Mouse (Mus musculus) midbrain, embryonic 11.5 days (tissue): ENCODE measurements around the gene Npas3. TPM values are rescaled to one million over a fixed set of nuclear protein-coding genes. Genes with fewer than 3 reads are reported as not detected.
A peak's percentile ranks its signal among the peaks of the same experiment; 100 is the strongest.

ENCODE experiments used
- ATAC-seq: fragments of 200-750 bp; cut with Nextera tagmentation; 2 replicates; pipeline ENCODE4 v1.8.0; 2017; ENCODE audit warnings: moderate TSS enrichment, moderate library complexity; ENCODE audit not compliant: low FRiP score
- DNase-seq: peaks from one replicate; pipeline ENCODE4 v3.0.0; 2015; ENCODE audit warnings: low spot score; ENCODE audit errors: missing footprints
- H3K27ac ChIP-seq: fragments of 300-500 bp; sonication (generic); 2 replicates; pipeline ENCODE4 v1.5.1; 2014; ENCODE audit warnings: low read depth, low read length
- H3K27me3 ChIP-seq: fragments of 300-500 bp; sonication (generic); 2 replicates; pipeline ENCODE4 v1.6.1; 2014; ENCODE audit warnings: mild to moderate bottlenecking, low read length, moderate library complexity, mixed read lengths; ENCODE audit not compliant: control insufficient read depth, insufficient read depth
- H3K36me3 ChIP-seq: fragments of 300-500 bp; sonication (generic); 2 replicates; pipeline ENCODE4 v1.6.1; 2014; ENCODE audit warnings: mild to moderate bottlenecking, low read length, moderate library complexity, mixed read lengths; ENCODE audit not compliant: control insufficient read depth, insufficient read depth
- H3K4me1 ChIP-seq: fragments of 300-500 bp; sonication (generic); 2 replicates; pipeline ENCODE4 v1.6.1; 2014; ENCODE audit warnings: low read length; ENCODE audit not compliant: control insufficient read depth, insufficient read depth
- H3K4me2 ChIP-seq: fragments of 300-500 bp; sonication (generic); 2 replicates; pipeline ENCODE4 v1.6.1; 2014; ENCODE audit warnings: mild to moderate bottlenecking, moderate library complexity
- H3K4me3 ChIP-seq: fragments of 300-500 bp; sonication (generic); 2 replicates; pipeline ENCODE4 v1.5.1; 2014; ENCODE audit warnings: low read depth, low read length
- H3K9ac ChIP-seq: fragments of 300-500 bp; sonication (generic); 2 replicates; pipeline ENCODE4 v1.6.1; 2014; ENCODE audit warnings: low read length
- H3K9me3 ChIP-seq: fragments of 300-500 bp; sonication (generic); 2 replicates; pipeline ENCODE4 v1.6.1; 2016; ENCODE audit warnings: low read length; ENCODE audit not compliant: control insufficient read depth
- WGBS: fragments of 180-500 bp; shearing (Covaris S2); extraction: QIAGEN DNeasy Blood & Tissue Kit; methylation state at CpG from one replicate; pipeline ENCODE4 v1.1.7; 2014; 5-methylcytosine and 5-hydroxymethylcytosine counted together
- polyA plus RNA-seq: library from polyadenylated mRNA; unstranded; fragments of >200 nt; fragmentation: Nextera tagmentation; extraction: Ambion mirVana; gene quantifications from 2 replicates; pipeline ENCODE4 v1.2.1, GENCODE M21; 2014

Gene Npas3
- 17.7 and 19.5 TPM in 2 replicates for polyA plus RNA-seq

GRCm38 (mm10) chr12:53248101-53248727 is at the start of gene Npas3:
Npas3 (plus strand) TSS chr12:53248677.
- Histone ChIP-seq H3K27ac (peak within 1 kb of the TSS; percentile 97), H3K9me3 (no peaks in the 10 kb centered on the region), H3K9ac (peak within 1 kb of the TSS; percentile 95), H3K36me3 (no peaks in the 10 kb centered on the region), H3K4me3 (peak within 1 kb of the TSS; percentile 89), H3K4me2 (peak within 1 kb of the TSS; percentile 84), H3K27me3 (no peaks in the 10 kb centered on the region; the same call in 1 of the 2 replicates), H3K4me1 (peaks cover 32% of the 10 kb centered on the region)
- DNase-seq (peak; percentile 98), ATAC-seq (peak; percentile 84)
- WGBS: under 1% methylated on average over 53 of the region's 62 CpGs

DNA sequence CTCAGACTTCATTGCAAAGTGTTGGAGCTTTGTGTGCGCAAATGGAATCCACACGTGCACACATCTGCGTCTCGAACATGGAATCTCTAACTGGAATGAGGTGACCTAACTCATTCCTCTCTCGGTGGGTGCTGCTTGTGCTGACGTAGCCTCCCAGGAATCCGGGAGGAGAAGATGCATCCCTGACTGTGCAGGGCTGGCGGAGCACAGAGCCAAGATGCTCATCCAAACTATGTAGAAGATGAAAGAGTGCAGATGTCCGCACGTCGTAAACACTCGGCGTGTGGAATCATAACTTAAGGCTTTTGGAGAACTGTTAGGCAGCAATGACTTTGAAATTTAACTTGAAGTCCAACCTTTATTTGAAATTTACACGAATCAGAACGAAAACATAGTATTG is 31.3 kb upstream of the Npas3 start:
- ATAC-seq: no peak

GRCm38 (mm10) chr12:53222742-53223141 is 25.7 kb upstream of the Npas3 start:
- H3K4me1 ChIP-seq: no peaks in the 10 kb centered on the region
- no peaks in the 10 kb centered on the region for H3K9me3 ChIP-seq
- no peak overlapping the region for H3K27ac ChIP-seq
- no peak overlapping the region for H3K9ac ChIP-seq
- H3K36me3 ChIP-seq: no peaks in the 10 kb centered on the region
- 61% methylated on average over 4 of the region's 4 CpGs for WGBS
- H3K4me2 ChIP-seq: no peak overlapping the region
- no peak for ATAC-seq
- peak; percentile 79 for DNase-seq
- H3K27me3 ChIP-seq: no peaks in the 10 kb centered on the region
- no peak overlapping the region for H3K4me3 ChIP-seq

More for the DNA sequence above, 31.3 kb upstream of the Npas3 start:
- no peaks in the 10 kb centered on the region for H3K9me3 ChIP-seq
- no peak overlapping the region for H3K9ac ChIP-seq
- WGBS: 90% methylated on average over 15 of the region's 15 CpGs
- H3K27me3 ChIP-seq: no peaks in the 10 kb centered on the region
- DNase-seq: no peak
- no peak overlapping the region for H3K4me2 ChIP-seq
- no peak overlapping the region for H3K27ac ChIP-seq
- H3K4me3 ChIP-seq: no peak overlapping the region
- H3K4me1 ChIP-seq: no peaks in the 10 kb centered on the region
- H3K36me3 ChIP-seq: no peaks in the 10 kb centered on the region

- Histone ChIP-seq H3K4me2 (no peak overlapping the region), H3K9ac (no peak overlapping the region), H3K27me3 (no peaks in the 10 kb centered on the region), H3K36me3 (no peaks in the 10 kb centered on the region), H3K4me3 (no peak overlapping the region), H3K27ac (no peak overlapping the region), H3K9me3 (no peaks in the 10 kb centered on the region), H3K4me1 (no peaks in the 10 kb centered on the region)
- DNase-seq: peak; percentile 88
- no peak for ATAC-seq
- WGBS: 60% methylated on average over 4 of the region's 4 CpGs
These were observed 21.1 kb upstream of the Npas3 start for GRCm38 (mm10) chr12:53227356-53227755.

- ATAC-seq (no peak), DNase-seq (peak; percentile 2)
- H3K9ac ChIP-seq: no peak overlapping the region
- H3K4me2 ChIP-seq: no peak overlapping the region
- no peaks in the 10 kb centered on the region for H3K4me1 ChIP-seq
- whole genome bisulfite sequencing: 73% methylated on average over 2 of the region's 2 CpGs
- H3K27ac ChIP-seq: no peak overlapping the region
- H3K4me3 ChIP-seq: no peak overlapping the region
- H3K9me3 ChIP-seq: no peaks in the 10 kb centered on the region
- H3K36me3 ChIP-seq: no peaks in the 10 kb centered on the region
- no peaks in the 10 kb centered on the region for H3K27me3 ChIP-seq
These were observed 19.1 kb upstream of the Npas3 start for GRCm38 (mm10) chr12:53229419-53229818.

- ATAC-seq (no peak), DNase-seq (peak; percentile 93)
- Histone ChIP-seq H3K4me1 (peaks cover 25% of the 10 kb centered on the region), H3K9ac (peak overlapping the region; percentile 95), H3K4me2 (peak overlapping the region; percentile 84), H3K9me3 (no peaks in the 10 kb centered on the region), H3K36me3 (no peaks in the 10 kb centered on the region), H3K27ac (peak overlapping the region; percentile 97), H3K27me3 (no peaks in the 10 kb centered on the region; the same call in 1 of the 2 replicates), H3K4me3 (peak overlapping the region; percentile 89)
- WGBS: under 1% methylated on average over 12 of the region's 12 CpGs
These were observed 2.3 kb upstream of the Npas3 start for GRCm38 (mm10) chr12:53246181-53246580.

- H3K27me3 ChIP-seq: no peaks in the 10 kb centered on the region; the same call in 1 of the 2 replicates
- peak overlapping the region; percentile 89 for H3K4me3 ChIP-seq
- H3K9ac ChIP-seq: peak overlapping the region; percentile 95
- peak overlapping the region; percentile 97 for H3K27ac ChIP-seq
- DNase-seq (peak; percentile 97), ATAC-seq (peak; percentile 53)
- no peaks in the 10 kb centered on the region for H3K36me3 ChIP-seq
- H3K9me3 ChIP-seq: no peaks in the 10 kb centered on the region
- peak overlapping the region; percentile 84 for H3K4me2 ChIP-seq
- peaks cover 31% of the 10 kb centered on the region for H3K4me1 ChIP-seq
- under 1% methylated on average over 28 of the region's 28 CpGs for WGBS
These were observed 1.6 kb upstream of the Npas3 start for GRCm38 (mm10) chr12:53246581-53247490.

GRCm38 (mm10) chr12:53247491-53248035 is 914 bp upstream of the Npas3 start:
- H3K9ac ChIP-seq: peak overlapping the region; percentile 95
- DNase-seq: peak; percentile 97
- no peaks in the 10 kb centered on the region for H3K36me3 ChIP-seq
- peak; percentile 7; the same call in 1 of the 2 replicates for ATAC-seq
- H3K4me2 ChIP-seq: peak overlapping the region; percentile 84
- peak overlapping the region; percentile 97 for H3K27ac ChIP-seq
- no peaks in the 10 kb centered on the region; the same call in 1 of the 2 replicates for H3K27me3 ChIP-seq
- peak overlapping the region; percentile 89 for H3K4me3 ChIP-seq
- WGBS: under 1% methylated on average over 25 of the region's 25 CpGs
- H3K4me1 ChIP-seq: peaks cover 32% of the 10 kb centered on the region
- H3K9me3 ChIP-seq: no peaks in the 10 kb centered on the region
